Mouse (Mus musculus) heart, embryonic 14.5 days (tissue): ENCODE results near the gene Hacd2. TPM values are rescaled to one million over a fixed set of nuclear protein-coding genes. Genes with fewer than 3 reads are reported as not detected.

Experiments
- ATAC-seq: fragments of 200-750 bp; cut with Nextera tagmentation; 2 replicates; pipeline ENCODE4 v1.8.0; 2017; ENCODE audit warnings: low read depth, moderate TSS enrichment; ENCODE audit not compliant: insufficient number of reproducible peaks, insufficient read depth, low FRiP score
- H3K27ac ChIP-seq, 2 experiments: fragments of 200-500 bp in 1 of 2; fragments of 300-500 bp in 1 of 2; sonication (generic) in 1 of 2; replicated peaks in 1 of 2; 2 replicates each; pipeline ENCODE4 v1.5.1; 2012 to 2014; ENCODE audit warnings: low read depth in 2 of 2, low read length in 2 of 2, control low read depth in 1 of 2, mild to moderate bottlenecking in 1 of 2, mixed read lengths in 1 of 2; ENCODE audit not compliant: control insufficient read depth in 1 of 2, insufficient read depth in 1 of 2
- H3K27me3 ChIP-seq: fragments of 300-500 bp; sonication (generic); 2 replicates; pipeline ENCODE4 v1.6.1; 2014; ENCODE audit warnings: mild to moderate bottlenecking, low read length, control low read depth; ENCODE audit not compliant: control insufficient read depth, insufficient read depth
- H3K36me3 ChIP-seq: fragments of 300-500 bp; sonication (generic); 2 replicates; pipeline ENCODE4 v1.6.1; 2014; ENCODE audit warnings: mild to moderate bottlenecking, control low read depth, low read length, mixed read lengths; ENCODE audit not compliant: control insufficient read depth, insufficient read depth
- H3K4me1 ChIP-seq, 2 experiments: fragments of 200-500 bp in 1 of 2; fragments of 300-500 bp in 1 of 2; sonication (generic) in 1 of 2; 2 replicates each; pipeline ENCODE4 v1.6.1; 2012 to 2014; ENCODE audit warnings: low read length in 2 of 2, control low read depth in 1 of 2, mixed read lengths in 1 of 2; ENCODE audit not compliant: control insufficient read depth in 2 of 2, insufficient read depth in 2 of 2
- H3K4me2 ChIP-seq: fragments of 300-500 bp; sonication (generic); 2 replicates; pipeline ENCODE4 v1.6.1; 2014; ENCODE audit warnings: mild to moderate bottlenecking, low read length
- H3K4me3 ChIP-seq, 2 experiments: fragments of 200-500 bp in 1 of 2; fragments of 300-500 bp in 1 of 2; sonication (generic) in 1 of 2; 2 replicates each; pipeline ENCODE4 v1.5.1; 2012 to 2014; ENCODE audit warnings: low read length in 2 of 2, mild to moderate bottlenecking in 2 of 2, control low read depth in 1 of 2, low read depth in 1 of 2, moderate library complexity in 1 of 2; ENCODE audit not compliant: control insufficient read depth in 1 of 2, insufficient read depth in 1 of 2
- H3K9ac ChIP-seq: fragments of 300-500 bp; sonication (generic); 2 replicates; pipeline ENCODE4 v1.6.1; 2014; ENCODE audit warnings: mild to moderate bottlenecking, low read length
- H3K9me3 ChIP-seq: fragments of 300-500 bp; sonication (generic); 2 replicates; pipeline ENCODE4 v1.6.1; 2016; ENCODE audit warnings: low read length, control low read depth; ENCODE audit not compliant: control insufficient read depth
- WGBS: fragments of 180-500 bp; shearing (Covaris S2); extraction: QIAGEN DNeasy Blood & Tissue Kit; methylation state at CpG from one replicate; pipeline ENCODE4 v1.1.7; 2014; 5-methylcytosine and 5-hydroxymethylcytosine counted together
- polyA plus RNA-seq: library from polyadenylated mRNA; unstranded; fragments of >200 nt; fragmentation: Nextera tagmentation; extraction: Ambion mirVana; gene quantifications from 2 replicates; pipeline ENCODE4 v1.2.1, GENCODE M21; 2014

The Hacd2 gene
- polyA plus RNA-seq, 1 experiment from 2014 or later: 32.9 TPM

- H3K9me3 ChIP-seq: no peaks in the 10 kb centered on the region
- no peak overlapping the region for H3K4me2 ChIP-seq
- no peak for ATAC-seq
- no peaks in the 10 kb centered on the region for H3K27me3 ChIP-seq
- no peaks in the 10 kb centered on the region for H3K36me3 ChIP-seq
- WGBS: 79% methylated on average over 1 of the region's 1 CpGs
- H3K4me1 ChIP-seq: no peaks in the 10 kb centered on the region
- H3K9ac ChIP-seq: no peak overlapping the region
- no peak overlapping the region for H3K4me3 ChIP-seq
- H3K27ac ChIP-seq: no peak overlapping the region
Observed at GRCm38 (mm10) chr16:35055194-35055506, 32.9 kb downstream of the Hacd2 start.

- no peaks in the 10 kb centered on the region for H3K4me1 ChIP-seq
- 93% methylated on average over 1 of the region's 1 CpGs for WGBS
- no peaks in the 10 kb centered on the region for H3K36me3 ChIP-seq
- no peaks in the 10 kb centered on the region for H3K27me3 ChIP-seq
- H3K4me3 ChIP-seq: no peak overlapping the region
- H3K27ac ChIP-seq: no peak overlapping the region
- ATAC-seq: no peak
- no peak overlapping the region for H3K9ac ChIP-seq
- H3K9me3 ChIP-seq: no peaks in the 10 kb centered on the region
- no peak overlapping the region for H3K4me2 ChIP-seq
Observed at GRCm38 (mm10) chr16:35055861-35056260, 33.6 kb downstream of the Hacd2 start.

GRCm38 (mm10) chr16:35056306-35056705 lies 34.1 kb downstream of the Hacd2 start:
- Histone ChIP-seq H3K27me3 (no peaks in the 10 kb centered on the region), H3K4me3 (no peak overlapping the region), H3K4me2 (no peak overlapping the region), H3K9me3 (no peaks in the 10 kb centered on the region), H3K4me1 (no peaks in the 10 kb centered on the region), H3K36me3 (no peaks in the 10 kb centered on the region), H3K27ac (no peak overlapping the region), H3K9ac (no peak overlapping the region)
- ATAC-seq: no peak
- 28% methylated on average over 5 of the region's 5 CpGs for WGBS

GRCm38 (mm10) chr16:35056786-35057185 lies 34.6 kb downstream of the Hacd2 start:
- 69% methylated on average over 3 of the region's 3 CpGs for WGBS

GRCm38 (mm10) chr16:35061017-35061416 lies 38.8 kb downstream of the Hacd2 start:
- Histone ChIP-seq H3K9ac (no peak overlapping the region), H3K4me3 (no peak overlapping the region), H3K4me2 (no peak overlapping the region), H3K4me1 (no peaks in the 10 kb centered on the region), H3K36me3 (peaks cover 6% of the 10 kb centered on the region; the same call in 1 of the 2 replicates), H3K9me3 (no peaks in the 10 kb centered on the region), H3K27ac (no peak overlapping the region), H3K27me3 (no peaks in the 10 kb centered on the region)
- ATAC-seq: no peak; the same call in 1 of the 2 replicates
- WGBS: 45% methylated on average over 2 of the region's 2 CpGs

More at GRCm38 (mm10) chr16:35056786-35057185, 34.6 kb downstream of the Hacd2 start:
- Histone ChIP-seq H3K27ac (no peak overlapping the region), H3K27me3 (no peaks in the 10 kb centered on the region), H3K36me3 (no peaks in the 10 kb centered on the region), H3K4me3 (no peak overlapping the region), H3K9ac (no peak overlapping the region), H3K4me1 (no peaks in the 10 kb centered on the region), H3K9me3 (no peaks in the 10 kb centered on the region), H3K4me2 (no peak overlapping the region)
- no peak for ATAC-seq

- Histone ChIP-seq H3K9ac (no peak overlapping the region), H3K4me3 (no peak overlapping the region), H3K27ac (no peak overlapping the region), H3K4me1 (peaks cover 3 to 7% of the 10 kb centered on the region in 2 experiments), H3K27me3 (no peaks in the 10 kb centered on the region), H3K9me3 (no peaks in the 10 kb centered on the region), H3K4me2 (no peak overlapping the region), H3K36me3 (peaks cover 6% of the 10 kb centered on the region; the same call in 1 of the 2 replicates)
- WGBS: 90% methylated on average over 6 of the region's 6 CpGs
- ATAC-seq: no peak
Observed at GRCm38 (mm10) chr16:35065724-35066123, 43.5 kb downstream of the Hacd2 start.

- H3K4me3 ChIP-seq: no peak overlapping the region
- ATAC-seq: peak; percentile 66; the same call in 1 of the 2 replicates
- H3K4me1 ChIP-seq: peaks cover 3 to 7% of the 10 kb centered on the region in 2 experiments
- H3K4me2 ChIP-seq: peak overlapping the region; percentile 45
- peaks cover 3% of the 10 kb centered on the region; the same call in 1 of the 2 replicates for H3K36me3 ChIP-seq
- H3K27me3 ChIP-seq: no peaks in the 10 kb centered on the region
- no peak overlapping the region for H3K9ac ChIP-seq
- 30% methylated on average over 8 of the region's 8 CpGs for WGBS
- H3K27ac ChIP-seq: peak overlapping the region in 1 of 2 experiments; percentile 61; a peak in 2 of 4 replicates
- H3K9me3 ChIP-seq: no peaks in the 10 kb centered on the region
Observed at GRCm38 (mm10) chr16:35067095-35067494, 44.9 kb downstream of the Hacd2 start.

- Histone ChIP-seq H3K9me3 (no peaks in the 10 kb centered on the region), H3K36me3 (no peaks in the 10 kb centered on the region), H3K4me2 (peak overlapping the region; percentile 45; the same call in 1 of the 2 replicates), H3K4me3 (no peak overlapping the region), H3K4me1 (peaks cover 3 to 7% of the 10 kb centered on the region in 2 experiments), H3K27ac (no peak overlapping the region), H3K9ac (no peak overlapping the region), H3K27me3 (no peaks in the 10 kb centered on the region)
- 94% methylated on average over 3 of the region's 3 CpGs for WGBS
- no peak for ATAC-seq
Observed at GRCm38 (mm10) chr16:35067631-35068030, 45.4 kb downstream of the Hacd2 start.
